In the genomic region with DNA sequence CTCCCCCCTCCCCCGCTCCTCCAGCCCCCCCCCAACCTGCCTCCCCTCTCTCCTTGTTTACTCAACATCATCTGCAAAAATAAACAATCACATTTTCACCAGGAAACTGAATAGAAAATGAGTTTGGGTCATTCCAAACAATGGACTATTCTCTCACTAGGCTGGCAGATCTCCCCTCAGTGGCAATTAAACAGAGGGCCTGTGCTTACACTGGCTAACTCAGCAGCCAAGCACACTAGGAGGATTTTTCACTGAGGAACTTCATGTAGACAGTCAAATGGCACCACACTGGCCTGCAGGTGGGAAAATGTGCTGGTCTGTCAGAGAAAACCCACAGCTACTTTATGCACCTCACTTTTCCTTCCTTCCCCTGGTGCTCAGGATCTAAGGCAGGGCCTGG, we compare ENCODE assay signal across 14 mouse cellular contexts. TPM values are rescaled to one million over a fixed set of nuclear protein-coding genes. Genes with fewer than 3 reads are reported as not detected.
DNase-seq lines count a peak whose midpoint lies in the region; ATAC-seq lines count a peak whose summit lies in the region.
"Had no signal": no experiment of that assay in that cellular context is flagged by ENCODE, and none has a peak within 500 bp of the region (broad histone marks: within the 10 kb centered on the region; RNA-seq: fewer than 3 reads in every experiment).

No protein-coding gene starts in this region.

- no peaks in the 10 kb centered on the region for H3K27me3 ChIP-seq in limb, embryonic 12.5 days
- no peaks in the 10 kb centered on the region for H3K27me3 ChIP-seq in limb, embryonic 10.5 days (ENCODE audit: low read depth, poor library complexity, severe bottlenecking)
- H3K27me3 ChIP-seq: forebrain, embryonic 12.5 days; neural tube, embryonic 13.5 days had no signal

- peaks cover 12% of the 10 kb centered on the region for H3K4me1 ChIP-seq in limb, embryonic 12.5 days (replicated peaks)
- H3K4me1 ChIP-seq in limb, embryonic 10.5 days: peaks cover 24% of the 10 kb centered on the region

- H3K36me3 ChIP-seq in limb, embryonic 12.5 days: no peaks in the 10 kb centered on the region
- H3K36me3 ChIP-seq in limb, embryonic 10.5 days: no peaks in the 10 kb centered on the region
- H3K36me3 ChIP-seq: forebrain, embryonic 12.5 days; neural tube, embryonic 13.5 days had no signal

- H3K4me2 ChIP-seq in limb, embryonic 12.5 days: no peak overlapping the region
- H3K4me2 ChIP-seq: forebrain, embryonic 12.5 days; neural tube, embryonic 13.5 days had no signal

- H3K9ac ChIP-seq in limb, embryonic 12.5 days (replicated peaks): no peak overlapping the region
- H3K9ac ChIP-seq: forebrain, embryonic 12.5 days; neural tube, embryonic 13.5 days had no signal

- ATAC-seq in frontal cortex, adult (ENCODE audit: low TSS enrichment): peak; percentile 59; the same call in 1 of the 2 replicates
- no peak for ATAC-seq in limb, embryonic 12.5 days (ENCODE audit: insufficient number of reproducible peaks, insufficient read depth, low FRiP score, low TSS enrichment, low read depth)

- no peak overlapping the region for H3K4me3 ChIP-seq in limb, embryonic 12.5 days (replicated peaks)
- no peak overlapping the region for H3K4me3 ChIP-seq in limb, embryonic 10.5 days
- H3K4me3 ChIP-seq: forebrain, embryonic 12.5 days; neural tube, embryonic 13.5 days had no signal

- DNase-seq in frontal cortex, postnatal 10 days (ENCODE audit: low spot score in 2 of 2): no peak
- DNase-seq in limb, embryonic 10.5 days (ENCODE audit: low spot score): no peak
- peak; percentile 64 for DNase-seq in retina, postnatal 1 day
- no peak for DNase-seq in retina, embryonic 14.5 days (ENCODE audit: low spot score)
- peak; percentile 38 for DNase-seq in telencephalon, adult 2 months (ENCODE audit: low read depth, low spot score)
- DNase-seq in adrenal gland, postnatal 4 days (ENCODE audit: low spot score in 2 of 2): no peak
- DNase-seq: cerebellum, adult 8-10 months; thymus, postnatal 36 days had no signal

- peak overlapping the region; percentile 12; the same call in 1 of the 2 replicates for H3K27ac ChIP-seq in limb, embryonic 12.5 days
- no peak overlapping the region for H3K27ac ChIP-seq in limb, embryonic 10.5 days
- H3K27ac ChIP-seq: forebrain, embryonic 12.5 days; kidney, postnatal 0 days; macrophage; neural tube, embryonic 13.5 days had no signal

- no peaks in the 10 kb centered on the region for H3K9me3 ChIP-seq in limb, embryonic 12.5 days
- no peaks in the 10 kb centered on the region for H3K9me3 ChIP-seq in limb, embryonic 10.5 days (replicated peaks)
- H3K9me3 ChIP-seq: forebrain, embryonic 12.5 days; neural tube, embryonic 13.5 days had no signal

- 64% methylated on average over 1 of the region's 1 CpGs for WGBS in limb, embryonic 12.5 days
- 64% methylated on average over 1 of the region's 1 CpGs for WGBS in limb, embryonic 10.5 days

RNA-seq across cellular contexts. Expression of gene 1110059E24Rik, which starts 23.3 kb away (rescaled TPM):
- polyA plus RNA-seq in limb, embryonic 12.5 days (2016; fragmentation: Nextera tagmentation; extraction: Ambion mirVana): 61.0 and 63.2 TPM in 2 replicates
- polyA plus RNA-seq in limb, embryonic 10.5 days (2016; fragmentation: Nextera tagmentation; extraction: Ambion mirVana): 76.9 and 78.0 TPM in 2 replicates
- 10 to 100 TPM; 39.0 to 45.5 TPM for total RNA-seq in adrenal gland, postnatal 4 days (2021)

RNA-seq across cellular contexts. Expression of gene Abhd17b, which starts 23.5 kb away (rescaled TPM):
- 35.5 and 37.4 TPM in 2 replicates for polyA plus RNA-seq in limb, embryonic 12.5 days (2016; fragmentation: Nextera tagmentation; extraction: Ambion mirVana)
- polyA plus RNA-seq in limb, embryonic 10.5 days (2016; fragmentation: Nextera tagmentation; extraction: Ambion mirVana): 23.8 and 28.8 TPM in 2 replicates
- 10 to 100 TPM; 55.1 to 58.0 TPM for total RNA-seq in adrenal gland, postnatal 4 days (2021)

Comparison
In these comparisons a context has a peak if more than half of its experiments do, and no peak if none do; other contexts are left out.
1. DNase-seq: peak in retina, postnatal 1 day (single experiment) and telencephalon, adult 2 months (single experiment); none in frontal cortex, postnatal 10 days (0 of 2), limb, embryonic 10.5 days (single experiment), retina, embryonic 14.5 days (single experiment) and adrenal gland, postnatal 4 days (0 of 2).